Mouse (Mus musculus) embryo, embryonic 10 days (tissue): ENCODE data around the gene Gm49661.
A peak's percentile ranks its signal among the peaks of the same experiment; 100 is the strongest.

ENCODE experiments used
- DNase-seq: peaks from one replicate; pipeline ENCODE4 v3.0.0-alpha.2; 2015; ENCODE audit warnings: low spot score

The Gm49661 gene

GRCm38 (mm10) chr8:84984294-84985048 lies 15.2 kb upstream of the Gm49661 start:
- no peak for DNase-seq

GRCm38 (mm10) chr8:84982499-84983011 lies 13.3 kb upstream of the Gm49661 start:
- DNase-seq: no peak

GRCm38 (mm10) chr8:84981644-84982498 lies 12.6 kb upstream of the Gm49661 start:
- DNase-seq: no peak

- no peak for DNase-seq
These were observed 11.6 kb upstream of the Gm49661 start for GRCm38 (mm10) chr8:84980622-84981358.

GRCm38 (mm10) chr8:84979599-84980421 lies 10.6 kb upstream of the Gm49661 start:
- peak; percentile 92 for DNase-seq

- DNase-seq: peak; percentile 86
These were observed 9.2 kb upstream of the Gm49661 start, which contains the start of gene Junb for GRCm38 (mm10) chr8:84978248-84978940. Gene Junb, minus strand, starts transcription at chr8:84978718.

GRCm38 (mm10) chr8:84977435-84978247 lies 8.4 kb upstream of the Gm49661 start:
- peak; percentile 80 for DNase-seq

- DNase-seq: no peak
These were observed 7.7 kb upstream of the Gm49661 start for GRCm38 (mm10) chr8:84976763-84977434.

- peak; percentile 96 for DNase-seq
These were observed 7.0 kb upstream of the Gm49661 start for GRCm38 (mm10) chr8:84976031-84976762.

GRCm38 (mm10) chr8:84975434-84975833 lies 6.2 kb upstream of the Gm49661 start:
- DNase-seq: peak; percentile 66

- no peak for DNase-seq
These were observed 5.4 kb upstream of the Gm49661 start for GRCm38 (mm10) chr8:84974543-84975142.

- DNase-seq: peak; percentile 84
These were observed 4.7 kb upstream of the Gm49661 start for GRCm38 (mm10) chr8:84973803-84974542.

GRCm38 (mm10) chr8:84973079-84973478 lies 3.8 kb upstream of the Gm49661 start:
- no peak for DNase-seq

- no peak for DNase-seq
These were observed 1.7 kb upstream of the Gm49661 start for GRCm38 (mm10) chr8:84970913-84971312.

- DNase-seq: peak; percentile 34
These were observed 1.0 kb upstream of the Gm49661 start for GRCm38 (mm10) chr8:84970135-84970790.

GRCm38 (mm10) chr8:84968650-84969049 lies 583 bp downstream of the Gm49661 start:
- DNase-seq: no peak
